Mouse (Mus musculus): Measurements from ENCODE around the gene Zfp444. TPM values are rescaled to one million over a fixed set of nuclear protein-coding genes. Genes with fewer than 3 reads are reported as not detected.
"Not testable (repeated sequence)": the region's sequence is repeated elsewhere in the genome, so short reads cannot be mapped to it uniquely, and the experiment has no call there.

Zfp444 gene
- polyA plus RNA-seq, 1 experiment: 30.9 TPM

- Histone ChIP-seq H3K4me3 (ENCODE audit: insufficient read depth, poor library complexity, severe bottlenecking) (no peak overlapping the region), H3K79me2 (ENCODE audit: control insufficient read depth, insufficient read depth) (peaks cover 10% of the 10 kb centered on the region), H3K36me3 (ENCODE audit: control insufficient read depth, insufficient read depth) (no peaks in the 10 kb centered on the region), H3K27me3 (ENCODE audit: control insufficient read depth, insufficient read depth, insufficient read length) (no peaks in the 10 kb centered on the region), H3K79me3 (ENCODE audit: low read depth) (no peaks in the 10 kb centered on the region), H3ac (ENCODE audit: control insufficient read depth, insufficient read length, low read depth) (no peak overlapping the region)
- no peak for TF ChIP-seq CTCF (IDR thresholded peaks at IDR 0.05; ENCODE audit: control insufficient read depth, insufficient read depth, insufficient read length)
- no peak for TF ChIP-seq MYOG (IDR thresholded peaks at IDR 0.05; ENCODE audit: control insufficient read depth, extremely low read depth, insufficient read length)
- TF ChIP-seq CEBPB (IDR thresholded peaks at IDR 0.05; ENCODE audit: low read depth): no peak
- no peak for TF ChIP-seq FOSL1 (IDR thresholded peaks at IDR 0.05; ENCODE audit: insufficient read depth, low read length, poor library complexity, severe bottlenecking)
- no peak for TF ChIP-seq MAX (IDR thresholded peaks at IDR 0.05)
- TF ChIP-seq USF1 (IDR thresholded peaks at IDR 0.05; ENCODE audit: low read depth): no peak
- TF ChIP-seq MYOD1 (IDR thresholded peaks at IDR 0.05; ENCODE audit: control insufficient read depth, insufficient read length, low read depth): no peak
These were observed 2.6 kb upstream of the Zfp444 start for GRCm38 (mm10) chr7:6169403-6169802.

DNA sequence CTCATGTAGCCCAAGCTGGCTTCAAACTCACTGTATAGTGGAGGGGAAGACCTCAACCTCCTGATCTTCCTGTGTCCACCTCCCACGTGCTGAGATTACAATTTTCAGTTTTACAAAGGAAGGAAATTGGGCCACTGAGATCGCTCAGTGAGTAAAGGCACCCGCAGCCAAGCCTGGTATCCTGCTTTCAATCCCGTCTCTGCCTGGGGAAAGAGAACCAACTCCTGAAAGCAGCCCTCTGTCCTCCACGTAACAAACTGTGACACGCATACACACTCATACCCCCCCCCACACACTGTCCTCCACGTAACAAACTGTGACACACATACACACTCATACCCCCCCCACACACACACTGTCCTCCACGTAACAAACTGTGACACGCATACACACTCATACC is 1.6 kb upstream of the Zfp444 start:
- H3K79me2 ChIP-seq (ENCODE audit: control insufficient read depth, insufficient read depth): peaks cover 17% of the 10 kb centered on the region
- no peaks in the 10 kb centered on the region for H3K27me3 ChIP-seq (ENCODE audit: control insufficient read depth, insufficient read depth, insufficient read length)
- no peak overlapping the region for H3ac ChIP-seq (ENCODE audit: control insufficient read depth, insufficient read length, low read depth)
- H3K36me3 ChIP-seq (ENCODE audit: control insufficient read depth, insufficient read depth): no peaks in the 10 kb centered on the region
- TF ChIP-seq CTCF (IDR thresholded peaks at IDR 0.05; ENCODE audit: control insufficient read depth, insufficient read depth, insufficient read length) (no peak), FOSL1 (IDR thresholded peaks at IDR 0.05; ENCODE audit: insufficient read depth, low read length, poor library complexity, severe bottlenecking) (no peak), MYOG (IDR thresholded peaks at IDR 0.05; ENCODE audit: control insufficient read depth, extremely low read depth, insufficient read length) (no peak), MYOD1 (IDR thresholded peaks at IDR 0.05; ENCODE audit: control insufficient read depth, insufficient read length, low read depth) (no peak), MAX (IDR thresholded peaks at IDR 0.05) (no peak), CEBPB (IDR thresholded peaks at IDR 0.05; ENCODE audit: low read depth) (no peak), USF1 (IDR thresholded peaks at IDR 0.05; ENCODE audit: low read depth) (no peak)
- H3K4me3 ChIP-seq (ENCODE audit: insufficient read depth, poor library complexity, severe bottlenecking): no peak overlapping the region
- H3K79me3 ChIP-seq (ENCODE audit: low read depth): peaks cover 1% of the 10 kb centered on the region

DNA sequence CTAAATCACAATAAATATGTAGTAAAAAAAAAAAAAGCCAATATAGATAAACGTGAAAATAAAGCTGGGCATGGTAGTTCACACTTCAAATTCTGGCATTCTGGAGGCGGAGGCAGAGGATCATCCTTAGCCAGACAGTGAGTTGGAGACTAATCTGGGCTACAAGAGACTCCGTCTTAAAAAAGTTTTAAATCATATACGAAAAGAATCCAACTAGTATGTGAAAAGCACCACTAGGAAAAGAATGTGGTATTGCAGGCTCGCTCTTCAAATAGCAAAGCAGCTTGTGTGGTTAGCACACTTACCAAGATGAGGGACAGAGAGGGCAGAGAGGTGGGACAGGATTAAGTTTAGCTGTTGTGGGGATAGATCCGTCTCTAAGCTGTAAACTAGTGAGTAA is 1.2 kb upstream of the Zfp444 start:
- Histone ChIP-seq H3K27me3 (ENCODE audit: control insufficient read depth, insufficient read depth, insufficient read length) (no peaks in the 10 kb centered on the region), H3ac (ENCODE audit: control insufficient read depth, insufficient read length, low read depth) (no peak overlapping the region), H3K79me2 (ENCODE audit: control insufficient read depth, insufficient read depth) (peaks cover 17% of the 10 kb centered on the region), H3K79me3 (ENCODE audit: low read depth) (peaks cover 2% of the 10 kb centered on the region), H3K36me3 (ENCODE audit: control insufficient read depth, insufficient read depth) (no peaks in the 10 kb centered on the region), H3K4me3 (ENCODE audit: insufficient read depth, poor library complexity, severe bottlenecking) (no peak overlapping the region)
- TF ChIP-seq MYOG (IDR thresholded peaks at IDR 0.05; ENCODE audit: control insufficient read depth, extremely low read depth, insufficient read length): no peak
- TF ChIP-seq CTCF (IDR thresholded peaks at IDR 0.05; ENCODE audit: control insufficient read depth, insufficient read depth, insufficient read length): no peak
- no peak for TF ChIP-seq CEBPB (IDR thresholded peaks at IDR 0.05; ENCODE audit: low read depth)

DNA sequence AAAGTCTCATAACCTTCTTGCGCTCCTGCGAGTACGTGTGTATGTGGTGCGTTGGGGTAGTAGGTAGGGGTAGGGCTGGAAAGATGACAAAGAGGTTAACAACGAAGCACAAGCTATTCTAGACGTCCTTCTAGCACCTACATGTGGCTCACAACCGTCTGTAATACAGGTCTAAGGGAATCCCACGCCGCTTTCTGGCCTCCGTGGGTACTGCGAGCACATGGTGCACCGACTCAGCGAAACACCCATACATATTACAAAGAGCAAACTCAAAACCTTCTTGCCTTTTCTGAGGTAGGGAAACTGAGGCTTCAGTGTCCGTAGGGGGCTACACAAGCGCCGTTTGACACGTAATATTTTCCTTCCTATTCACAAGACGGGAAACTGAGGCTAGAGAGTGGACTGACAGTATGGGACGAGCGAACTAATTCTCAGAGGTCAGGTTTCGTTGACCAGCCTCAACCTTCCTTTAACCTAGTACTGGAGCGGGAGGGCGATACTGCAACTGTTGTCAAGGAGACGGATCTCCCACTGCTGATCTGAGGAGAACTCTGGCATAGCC is 501 bp upstream of the Zfp444 start:
- Histone ChIP-seq H3K27me3 (ENCODE audit: control insufficient read depth, insufficient read depth, insufficient read length) (no peaks in the 10 kb centered on the region), H3ac (ENCODE audit: control insufficient read depth, insufficient read length, low read depth) (peak overlapping the region; percentile 46), H3K36me3 (ENCODE audit: control insufficient read depth, insufficient read depth) (no peaks in the 10 kb centered on the region), H3K4me3 (ENCODE audit: insufficient read depth, poor library complexity, severe bottlenecking) (peak overlapping the region; percentile 49), H3K79me2 (ENCODE audit: control insufficient read depth, insufficient read depth) (peaks cover 17% of the 10 kb centered on the region), H3K79me3 (ENCODE audit: low read depth) (peaks cover 2% of the 10 kb centered on the region)
- TF ChIP-seq MYOG (IDR thresholded peaks at IDR 0.05; ENCODE audit: control insufficient read depth, extremely low read depth, insufficient read length) (no peak), MYOD1 (IDR thresholded peaks at IDR 0.05; ENCODE audit: control insufficient read depth, insufficient read length, low read depth) (no peak), CTCF (IDR thresholded peaks at IDR 0.05; ENCODE audit: control insufficient read depth, insufficient read depth, insufficient read length) (peak; percentile 6), MAX (IDR thresholded peaks at IDR 0.05) (peak; percentile 83)

GRCm38 (mm10) chr7:6172674-6173244 is 733 bp downstream of the Zfp444 start:
- Histone ChIP-seq H3K36me3 (ENCODE audit: control insufficient read depth, insufficient read depth) (no peaks in the 10 kb centered on the region), H3K79me3 (ENCODE audit: low read depth) (peaks cover 2% of the 10 kb centered on the region), H3K27me3 (ENCODE audit: control insufficient read depth, insufficient read depth, insufficient read length) (no peaks in the 10 kb centered on the region), H3ac (ENCODE audit: control insufficient read depth, insufficient read length, low read depth) (peak overlapping the region; percentile 70), H3K79me2 (ENCODE audit: control insufficient read depth, insufficient read depth) (peaks cover 17% of the 10 kb centered on the region), H3K4me3 (ENCODE audit: insufficient read depth, poor library complexity, severe bottlenecking) (peak overlapping the region; percentile 49)
- no peak for TF ChIP-seq FOSL1 (IDR thresholded peaks at IDR 0.05; ENCODE audit: insufficient read depth, low read length, poor library complexity, severe bottlenecking)
- TF ChIP-seq CTCF (IDR thresholded peaks at IDR 0.05; ENCODE audit: control insufficient read depth, insufficient read depth, insufficient read length): no peak
- TF ChIP-seq MYOG (IDR thresholded peaks at IDR 0.05; ENCODE audit: control insufficient read depth, extremely low read depth, insufficient read length): no peak
- no peak for TF ChIP-seq MYOD1 (IDR thresholded peaks at IDR 0.05; ENCODE audit: control insufficient read depth, insufficient read length, low read depth)
- TF ChIP-seq CEBPB (IDR thresholded peaks at IDR 0.05; ENCODE audit: low read depth): no peak
- TF ChIP-seq MAX (IDR thresholded peaks at IDR 0.05): no peak
- TF ChIP-seq USF1 (IDR thresholded peaks at IDR 0.05; ENCODE audit: low read depth): no peak

DNA sequence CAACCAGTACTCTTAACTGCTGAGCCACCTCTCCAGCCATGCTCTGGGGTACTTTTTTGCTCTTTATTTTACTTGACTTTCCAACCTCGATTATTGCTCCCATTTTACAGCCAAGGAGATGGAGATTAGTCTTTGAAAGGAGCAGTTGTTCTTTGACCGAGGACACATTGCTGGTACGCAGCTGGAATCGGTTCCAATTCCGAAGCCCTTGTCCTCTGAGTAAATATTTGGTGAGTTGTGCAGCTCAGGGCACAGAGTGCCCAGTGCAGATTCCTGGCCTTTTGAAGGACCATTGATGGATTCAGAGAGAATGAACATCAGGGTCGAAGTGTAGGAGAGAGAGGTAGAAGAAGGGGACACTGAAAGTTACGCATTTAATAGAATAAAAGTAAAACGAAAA is 1.8 kb downstream of the Zfp444 start:
- H3K4me3 ChIP-seq (ENCODE audit: insufficient read depth, poor library complexity, severe bottlenecking): no peak overlapping the region
- H3K36me3 ChIP-seq (ENCODE audit: control insufficient read depth, insufficient read depth): no peaks in the 10 kb centered on the region
- H3K27me3 ChIP-seq (ENCODE audit: control insufficient read depth, insufficient read depth, insufficient read length): no peaks in the 10 kb centered on the region
- peaks cover 17% of the 10 kb centered on the region for H3K79me2 ChIP-seq (ENCODE audit: control insufficient read depth, insufficient read depth)
- TF ChIP-seq MAX (IDR thresholded peaks at IDR 0.05) (no peak), FOSL1 (IDR thresholded peaks at IDR 0.05; ENCODE audit: insufficient read depth, low read length, poor library complexity, severe bottlenecking) (no peak)
- no peak overlapping the region for H3ac ChIP-seq (ENCODE audit: control insufficient read depth, insufficient read length, low read depth)
- H3K79me3 ChIP-seq (ENCODE audit: low read depth): peaks cover 2% of the 10 kb centered on the region

- H3K4me3 ChIP-seq (ENCODE audit: insufficient read depth, poor library complexity, severe bottlenecking); H3ac ChIP-seq (ENCODE audit: control insufficient read depth, insufficient read length, low read depth); H3K79me3 ChIP-seq (ENCODE audit: low read depth); H3K36me3 ChIP-seq (ENCODE audit: control insufficient read depth, insufficient read depth); H3K27me3 ChIP-seq (ENCODE audit: control insufficient read depth, insufficient read depth, insufficient read length): not testable (repeated sequence)
- H3K79me2 ChIP-seq (ENCODE audit: control insufficient read depth, insufficient read depth): peaks cover 17% of the 10 kb centered on the region
These were observed 2.5 kb downstream of the Zfp444 start for GRCm38 (mm10) chr7:6174365-6174987.
